Mouse (Mus musculus) left cerebral cortex, adult 18-20 months (tissue): ENCODE measurements around the gene Il6ra. TPM values are rescaled to one million over a fixed set of nuclear protein-coding genes. Genes with fewer than 3 reads are reported as not detected.

Experiments
- DNase-seq, 2 experiments: peaks; one replicate each; pipeline ENCODE4 v3.0.0; 2021 to 2022; ENCODE audit warnings: low spot score in 2 of 2, mixed read lengths in 1 of 2
- total RNA-seq, 2 experiments: library from RNA; stranded (reverse); gene quantifications; 2 replicates each; pipeline ENCODE4 v1.2.3; 2021

Gene Il6ra
- total RNA-seq, 2 experiments from 2014 or later, result 3.4 to 3.9 TPM

DNA sequence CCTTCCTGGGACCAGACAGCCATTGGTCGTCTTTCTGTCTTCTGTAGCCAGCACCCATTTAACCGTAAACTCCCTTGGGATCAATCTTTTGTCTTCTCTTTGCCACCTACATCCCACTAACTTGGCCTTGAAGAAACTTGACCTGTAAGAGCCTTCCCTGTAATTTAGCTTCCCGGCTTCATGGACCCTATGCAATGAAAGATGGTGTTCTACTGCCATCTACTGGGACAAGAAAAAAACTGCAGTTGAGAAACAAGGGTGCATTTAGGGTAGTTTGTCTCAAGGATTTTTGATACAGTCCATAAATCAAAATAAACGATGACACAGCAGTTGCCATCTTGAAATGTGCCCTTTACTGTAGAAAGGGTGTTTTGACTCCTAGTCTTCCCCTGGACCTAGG lies 54.9 kb downstream of the Il6ra start:
- peak in 1 of 2 experiments; percentile 5 for DNase-seq

DNA sequence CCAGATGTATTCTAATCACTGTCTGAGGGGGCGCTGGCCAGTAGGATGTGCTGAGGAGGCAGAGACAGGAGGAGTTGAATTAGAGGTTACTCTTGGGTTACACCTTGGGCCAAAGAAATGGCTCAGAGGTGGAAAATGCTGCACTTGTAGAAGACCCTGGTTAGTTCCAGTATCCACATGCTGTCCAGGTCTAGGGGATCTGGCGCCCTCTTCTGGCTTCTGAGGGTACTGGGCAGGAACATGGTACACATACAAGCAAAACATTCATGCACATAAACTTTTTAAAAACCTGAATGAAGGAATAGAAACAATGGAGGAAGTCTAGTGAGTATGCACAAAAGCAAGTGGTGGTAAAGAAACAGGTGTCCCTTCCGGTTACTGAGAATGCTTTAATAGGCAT lies 55.6 kb downstream of the Il6ra start:
- no peak for DNase-seq

DNA sequence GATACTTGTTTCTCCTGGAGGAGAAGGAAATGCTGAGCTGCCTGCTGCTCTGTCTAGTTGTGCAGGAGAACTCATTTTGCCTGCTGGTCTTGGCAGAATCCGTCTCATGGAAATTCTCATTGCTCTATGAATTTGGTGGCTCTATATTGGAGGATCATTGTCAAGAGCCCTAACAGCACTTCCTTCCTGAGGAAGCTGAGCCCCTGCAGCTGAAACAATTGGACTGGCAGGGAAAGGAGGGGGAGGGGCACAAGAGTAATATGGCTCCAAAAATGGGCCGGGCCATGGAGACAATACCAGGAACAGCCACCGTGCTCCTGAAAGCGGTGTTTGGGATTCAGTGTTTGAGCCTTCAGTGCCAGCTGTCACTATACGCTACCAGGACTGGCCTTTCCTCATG lies 59.2 kb downstream of the Il6ra start:
- no peak for DNase-seq

DNA sequence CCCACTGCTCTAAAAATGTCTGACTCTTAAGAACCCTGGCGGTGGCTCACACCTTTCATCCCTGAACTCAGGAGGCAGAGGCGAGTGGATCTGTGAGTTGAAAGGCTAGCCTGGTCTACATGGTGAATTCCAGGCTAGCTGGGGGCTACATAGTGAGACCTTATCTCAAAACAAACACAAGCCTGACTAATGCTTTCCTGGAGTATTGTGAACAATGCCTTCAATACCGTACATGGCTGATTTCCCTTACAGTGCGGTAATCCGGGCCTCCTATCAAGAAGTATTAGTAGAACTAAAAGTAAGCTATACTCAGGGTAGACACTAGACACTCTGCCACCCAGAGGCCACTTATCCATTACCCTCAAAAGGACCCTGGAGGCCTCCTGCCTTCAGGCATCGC lies 64.9 kb downstream of the Il6ra start:
- no peak for DNase-seq

DNA sequence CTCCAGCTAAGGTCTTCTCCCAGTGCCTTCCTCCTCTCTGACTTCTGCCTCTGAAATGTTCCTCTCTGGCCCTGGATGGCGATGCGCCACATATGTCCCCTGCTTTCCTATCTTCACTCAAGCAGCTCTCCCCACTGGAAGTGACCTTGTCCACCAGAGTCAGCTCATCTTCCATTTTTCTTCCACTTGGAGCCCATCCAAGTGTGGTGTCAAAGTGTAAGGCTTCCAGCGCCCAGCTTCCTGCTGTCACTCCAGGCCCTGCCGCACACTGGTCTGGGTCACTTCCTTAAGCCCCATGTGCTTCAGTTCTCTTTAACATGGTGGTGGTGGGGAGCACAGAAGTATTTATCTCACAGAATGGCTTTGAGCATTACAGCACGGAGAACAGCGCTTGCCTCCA lies 65.4 kb downstream of the Il6ra start:
- no peak for DNase-seq

DNA sequence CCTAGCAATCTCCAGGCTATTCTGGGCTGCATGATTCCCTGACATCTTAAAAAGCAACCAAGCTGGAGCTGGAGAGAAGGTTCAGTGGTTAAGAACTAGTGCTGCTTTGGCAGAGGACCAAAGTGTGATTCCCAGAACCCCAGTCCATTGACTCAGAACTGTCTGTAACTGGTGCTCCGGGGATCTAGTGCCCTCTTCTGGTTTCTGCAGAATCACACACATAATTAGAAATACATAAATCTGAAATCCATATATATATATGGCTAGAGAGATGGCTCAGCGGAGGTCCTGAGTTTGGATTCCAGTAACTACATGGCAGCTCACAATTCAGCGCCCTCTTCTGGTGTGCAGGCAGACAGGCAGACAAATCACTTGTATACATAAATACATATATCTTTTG lies 65.9 kb downstream of the Il6ra start:
- DNase-seq, result no peak

DNA sequence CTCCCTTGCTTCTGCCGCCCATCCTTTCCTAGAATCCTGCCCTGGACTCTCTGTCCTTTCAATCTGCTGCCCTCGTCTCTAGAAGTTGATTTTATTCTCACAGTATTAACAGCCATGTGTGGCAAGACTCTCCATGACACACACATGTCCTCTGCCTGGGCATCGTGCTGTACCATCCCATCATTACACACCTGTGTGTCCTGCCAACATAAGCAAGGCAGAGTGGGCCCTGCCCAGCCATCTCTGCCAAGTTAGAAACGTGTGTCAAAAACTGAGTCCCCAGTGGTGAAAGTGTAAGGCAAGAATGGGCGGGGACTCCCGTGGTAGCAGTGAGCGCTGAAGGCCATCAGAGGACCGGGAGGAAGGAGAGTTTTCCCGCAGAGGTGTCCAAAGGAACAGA lies 67.2 kb downstream of the Il6ra start:
- DNase-seq, result no peak

DNA sequence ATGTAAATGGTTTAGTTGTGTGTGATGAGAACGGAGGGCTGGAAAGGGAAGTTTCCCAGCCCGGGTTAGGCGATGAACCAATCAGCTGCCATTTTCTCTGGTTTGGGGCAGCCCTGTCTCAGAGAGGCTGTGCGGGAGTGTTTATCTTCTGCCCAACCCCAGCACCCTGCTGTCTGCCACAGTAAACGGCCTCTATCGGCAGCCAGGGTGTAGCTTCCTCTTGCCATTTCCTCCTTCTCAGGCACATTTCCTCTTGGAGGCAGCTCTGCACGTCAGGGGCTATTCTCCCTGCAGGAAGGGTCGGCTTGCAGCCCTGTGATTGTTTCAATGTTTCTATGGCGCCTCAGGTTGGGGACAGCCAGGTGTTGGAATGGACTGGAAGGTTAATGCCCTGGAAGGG lies 69.8 kb downstream of the Il6ra start:
- DNase-seq, result no peak

DNA sequence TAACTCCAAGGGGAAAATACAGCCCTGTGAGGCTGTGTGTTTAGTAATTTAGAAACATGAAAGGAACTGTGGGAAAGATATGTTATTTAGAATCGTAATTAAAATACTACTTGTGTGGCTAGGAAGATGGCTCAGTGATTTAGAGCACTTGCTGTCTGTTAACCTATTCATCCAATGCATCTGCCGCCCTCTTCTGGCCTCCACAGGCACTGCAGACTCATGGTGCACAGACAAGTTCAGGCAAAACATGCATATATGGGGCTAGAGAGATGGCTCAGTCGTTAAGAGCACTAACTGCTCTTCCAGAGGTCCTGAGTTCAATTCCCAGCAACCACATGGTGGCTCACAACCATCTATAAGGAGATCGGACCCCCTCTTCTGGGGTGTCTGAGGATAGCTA lies 70.7 kb downstream of the Il6ra start:
- no peak for DNase-seq

DNA sequence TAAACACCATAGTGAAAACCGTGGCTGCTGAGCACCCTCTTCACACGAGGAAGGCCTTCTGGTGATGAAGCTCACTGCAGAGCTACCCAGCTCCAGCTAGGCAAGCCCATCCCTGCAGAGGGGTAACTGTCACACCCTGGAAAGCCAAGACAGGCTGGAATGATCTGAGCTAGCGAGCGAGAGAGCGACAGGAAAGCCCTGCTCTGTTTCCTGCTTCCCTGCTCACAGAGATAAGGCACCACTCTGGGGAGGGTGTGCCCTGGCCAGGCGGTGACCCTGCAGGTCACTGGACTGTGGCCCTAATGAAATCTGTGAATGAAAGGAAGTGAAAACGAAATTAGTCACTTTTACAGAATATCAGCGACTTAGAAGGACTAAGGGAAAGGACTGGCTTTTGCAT lies 77.6 kb downstream of the Il6ra start:
- no peak for DNase-seq

DNA sequence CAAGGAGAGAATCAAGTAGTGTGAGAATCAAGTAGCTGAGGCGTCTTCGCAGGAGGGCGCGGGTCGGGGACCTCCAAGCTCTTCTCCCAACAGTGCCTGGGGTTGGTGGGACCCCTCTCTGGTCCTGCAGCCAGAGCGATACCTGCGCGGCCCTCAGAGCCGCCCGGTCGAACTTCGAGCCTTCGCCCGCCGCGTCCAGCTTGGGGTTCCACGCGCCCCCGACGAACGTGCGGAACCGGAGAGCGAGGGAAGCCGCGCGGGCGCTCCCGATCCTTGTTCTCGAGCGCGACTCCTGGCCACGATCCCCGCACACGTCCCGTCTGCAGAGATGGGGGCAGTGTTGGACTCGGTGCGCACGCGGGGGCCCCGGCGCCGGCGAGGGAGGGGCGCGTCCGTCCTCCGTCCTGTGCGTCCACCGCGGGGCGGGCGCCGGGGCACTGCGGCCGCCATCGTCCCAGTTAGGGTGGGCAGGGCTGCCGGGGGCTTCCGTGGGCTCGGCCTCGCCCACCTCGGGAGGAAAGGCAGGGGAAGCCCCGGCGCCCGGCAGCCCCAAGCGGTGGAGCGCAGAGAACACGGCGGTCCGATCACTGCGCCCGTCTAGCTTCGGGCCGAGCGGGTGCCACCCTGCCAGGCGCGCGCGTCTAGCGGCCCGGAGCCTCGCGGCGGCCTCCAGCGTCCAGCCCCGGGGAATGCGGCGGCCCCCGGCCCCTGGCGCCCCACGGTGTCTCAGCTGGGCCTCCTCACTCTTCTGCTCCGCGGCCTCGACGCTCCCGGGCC lies 82.0 kb downstream of the Il6ra start, which contains the start of gene She:
Gene She, plus strand, starts transcription at position 556 of the 777 bp plus-strand sequence.
- no peak for DNase-seq

DNA sequence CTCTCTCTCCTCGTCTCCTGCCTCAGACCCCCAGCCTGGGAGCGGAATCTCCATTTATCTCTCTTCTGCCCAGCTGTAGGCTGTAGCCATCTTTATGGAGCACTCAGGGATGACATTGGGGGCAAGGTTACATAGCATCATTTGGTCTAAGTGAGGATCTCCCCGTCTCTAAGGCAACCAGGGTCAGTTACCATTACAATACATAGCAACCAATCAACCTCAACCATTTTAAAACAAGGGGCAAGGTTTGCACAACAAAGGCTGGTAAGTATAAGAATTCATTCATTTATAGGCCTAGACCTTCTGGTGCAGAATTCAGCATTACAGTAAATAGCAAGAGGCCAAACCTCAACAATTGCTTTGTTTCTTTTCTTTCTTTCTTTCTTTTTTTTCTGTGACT lies 86.7 kb downstream of the Il6ra start:
- no peak for DNase-seq

DNA sequence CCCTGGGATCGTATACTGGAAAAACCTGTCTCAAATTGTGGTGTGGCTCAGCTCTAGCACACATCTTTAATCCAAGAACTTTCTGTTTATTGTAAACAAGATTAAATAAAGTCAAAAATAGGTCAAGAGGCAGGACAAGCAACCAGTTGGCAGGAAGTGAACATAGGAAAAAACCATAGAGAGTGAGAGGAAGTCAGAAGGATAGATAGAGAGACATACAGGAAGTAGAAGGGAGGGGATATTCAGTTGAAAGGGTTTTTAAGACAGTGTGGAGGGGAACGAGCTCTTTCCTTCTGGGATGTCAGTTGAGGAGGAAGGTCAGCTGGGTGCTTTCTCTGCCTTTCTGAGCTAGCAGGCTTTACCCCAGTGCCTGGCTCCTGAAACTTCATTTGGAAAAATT lies 89.4 kb downstream of the Il6ra start:
- no peak for DNase-seq

DNA sequence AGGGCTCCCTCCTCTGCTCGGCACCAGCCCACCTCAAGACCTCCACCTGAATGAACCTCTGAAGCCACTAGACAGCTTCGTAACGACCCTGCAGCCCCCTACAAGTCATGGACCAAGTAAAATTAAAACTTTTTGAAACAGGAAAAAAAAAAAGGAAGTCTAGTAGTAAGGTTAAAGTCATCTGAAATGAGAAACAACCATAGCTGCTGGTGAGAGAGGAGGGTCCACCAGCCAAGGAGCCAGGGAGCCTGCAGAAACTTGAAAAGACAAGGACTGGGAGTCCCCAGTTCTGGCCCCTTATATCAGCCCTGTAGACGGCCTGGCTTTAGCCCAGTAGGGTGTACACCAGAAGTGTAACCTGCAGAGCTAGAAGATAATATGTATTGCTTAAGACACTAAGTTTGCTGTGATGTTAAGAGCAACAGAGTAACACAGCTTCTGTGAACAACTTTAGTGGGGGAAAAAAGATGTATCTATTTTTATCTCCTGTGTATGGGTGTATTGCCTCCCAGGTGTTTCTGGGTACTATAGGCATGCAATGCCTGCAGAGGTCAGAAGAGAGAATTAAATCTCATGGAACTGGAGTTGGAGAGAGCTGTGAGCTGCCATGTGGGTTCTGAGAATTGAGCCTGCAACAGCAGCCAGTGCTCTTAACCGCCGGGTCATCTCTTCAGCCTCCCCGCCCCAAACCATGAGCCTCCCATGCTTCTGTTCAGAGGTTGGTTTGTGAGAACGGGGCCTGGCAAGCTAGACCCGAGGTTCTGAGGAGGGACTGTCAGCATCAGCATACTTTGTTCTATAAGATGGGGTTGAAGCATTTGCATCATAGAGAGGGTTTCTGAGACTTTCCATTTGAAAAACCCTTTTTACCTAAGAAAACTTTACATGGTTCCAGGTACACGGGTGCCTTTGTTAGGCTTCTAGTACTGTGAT lies 91.2 kb downstream of the Il6ra start:
- DNase-seq, result no peak

DNA sequence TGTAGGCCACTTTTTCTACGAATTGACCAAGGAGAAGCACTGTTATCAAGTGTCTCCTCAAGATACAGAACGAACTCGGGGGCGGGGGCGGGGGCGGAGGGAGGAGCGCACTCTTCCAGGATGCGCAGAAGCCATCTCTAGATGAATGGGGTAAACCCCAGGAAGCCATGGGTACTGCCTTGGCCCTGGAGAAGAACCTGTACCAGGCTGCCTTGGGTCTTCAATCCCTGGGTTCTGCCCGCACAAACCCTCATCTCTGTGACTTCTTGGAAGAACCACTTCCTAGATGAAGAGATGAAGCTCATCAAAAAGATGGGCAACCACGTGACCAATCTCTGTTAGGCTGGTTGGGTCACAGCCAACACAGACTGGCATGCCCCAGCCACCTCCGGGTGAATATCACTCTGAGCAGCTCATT lies 91.9 kb downstream of the Il6ra start:
- no peak for DNase-seq

DNA sequence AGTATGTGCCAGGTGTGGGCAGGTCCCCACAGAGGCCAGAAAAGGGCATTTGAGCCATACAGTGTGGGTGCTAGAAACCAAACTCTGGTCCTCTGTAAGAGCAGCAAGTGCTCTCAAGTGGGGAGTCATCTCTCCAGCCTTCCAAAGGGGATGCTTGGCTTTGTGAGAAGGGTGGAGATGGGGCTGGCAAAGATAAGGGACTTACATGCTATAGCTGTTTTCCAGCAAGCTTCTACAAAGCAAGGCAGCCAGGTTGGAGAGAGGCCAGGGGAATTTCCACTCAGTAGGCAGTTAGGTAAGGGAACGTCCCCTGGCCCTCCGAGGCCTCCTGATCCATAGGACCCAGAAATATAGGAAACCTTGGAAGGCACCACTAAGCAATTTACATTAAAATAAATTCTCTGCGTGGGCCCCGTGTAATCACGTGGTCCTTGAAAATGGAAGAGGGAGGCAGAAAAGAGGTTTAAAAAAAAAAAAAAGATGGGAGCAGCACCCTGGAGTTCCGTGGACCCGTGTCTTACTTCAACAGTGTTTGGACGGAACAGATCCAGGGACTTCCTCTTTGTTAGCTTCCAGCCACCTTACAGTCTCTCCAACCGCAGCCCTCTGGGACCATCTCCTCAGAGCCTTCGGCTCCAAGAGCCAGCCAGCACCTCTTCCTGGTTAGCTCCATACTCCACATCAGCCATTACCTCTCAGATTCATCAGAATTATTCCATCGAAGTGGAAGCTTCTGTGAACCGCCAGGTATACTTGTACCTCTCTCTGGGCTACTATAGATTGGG lies 92.5 kb downstream of the Il6ra start:
- no peak for DNase-seq

DNA sequence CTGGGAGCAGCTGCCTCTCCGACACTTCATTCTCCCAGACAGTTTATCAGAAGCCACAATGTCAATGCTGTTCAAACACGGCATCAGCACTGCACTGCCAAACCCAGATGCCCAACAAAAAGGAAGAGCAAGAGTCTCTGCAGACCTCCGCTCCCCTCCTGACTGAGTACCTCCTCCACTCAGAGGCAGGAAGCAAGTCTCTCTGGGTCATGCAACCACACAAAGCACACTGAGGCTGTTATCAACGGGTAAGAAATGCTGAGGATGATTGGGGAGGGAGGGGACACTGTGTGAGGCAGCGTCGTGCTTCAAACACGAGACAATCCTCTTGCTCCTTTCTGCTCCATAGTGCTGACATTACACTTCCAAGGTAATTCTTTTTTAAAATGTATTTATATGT lies 93.1 kb downstream of the Il6ra start:
- no peak for DNase-seq

DNA sequence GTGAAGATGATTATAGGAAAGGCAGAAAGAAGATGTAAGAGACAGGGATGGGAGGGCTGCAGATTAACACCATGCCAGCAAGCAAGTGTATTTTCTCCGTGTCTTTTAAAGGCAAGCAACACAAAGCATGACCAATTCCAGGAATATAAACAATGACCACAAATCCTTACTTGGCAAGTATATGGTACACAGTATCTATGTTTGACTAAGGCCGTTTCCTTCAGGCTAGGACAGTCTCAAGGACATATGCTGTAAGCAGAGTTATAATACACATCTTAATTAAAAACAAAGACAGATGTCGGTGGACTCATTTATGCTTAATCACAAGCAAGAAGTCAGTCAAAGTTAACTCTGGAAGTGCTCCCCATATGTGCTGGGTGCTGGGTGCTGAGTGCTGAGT lies 94.4 kb downstream of the Il6ra start:
- DNase-seq, result no peak

DNA sequence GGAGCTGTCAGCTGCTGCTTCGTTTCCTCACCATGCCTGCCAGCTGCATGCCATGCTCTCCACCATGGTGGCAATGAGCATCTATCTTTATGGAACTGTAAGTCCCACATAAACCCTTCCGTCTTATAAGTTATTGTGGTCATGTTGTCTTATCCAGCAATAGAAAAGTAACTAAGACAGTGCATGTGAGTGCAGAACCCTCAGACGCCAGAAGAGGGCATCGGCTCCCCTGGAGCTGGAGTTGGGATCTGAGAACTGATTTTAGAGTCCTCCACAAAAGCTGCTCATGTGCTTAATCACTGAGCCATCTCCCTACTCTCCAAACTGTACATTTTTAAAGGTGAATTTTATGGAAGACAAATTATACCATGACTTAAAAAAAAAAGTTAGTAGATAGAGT lies 95.9 kb downstream of the Il6ra start:
- DNase-seq, result peak in 1 of 2 experiments; percentile 31
